Comparison of ENCODE assay signal across 9 mouse cellular contexts in the genomic region with DNA sequence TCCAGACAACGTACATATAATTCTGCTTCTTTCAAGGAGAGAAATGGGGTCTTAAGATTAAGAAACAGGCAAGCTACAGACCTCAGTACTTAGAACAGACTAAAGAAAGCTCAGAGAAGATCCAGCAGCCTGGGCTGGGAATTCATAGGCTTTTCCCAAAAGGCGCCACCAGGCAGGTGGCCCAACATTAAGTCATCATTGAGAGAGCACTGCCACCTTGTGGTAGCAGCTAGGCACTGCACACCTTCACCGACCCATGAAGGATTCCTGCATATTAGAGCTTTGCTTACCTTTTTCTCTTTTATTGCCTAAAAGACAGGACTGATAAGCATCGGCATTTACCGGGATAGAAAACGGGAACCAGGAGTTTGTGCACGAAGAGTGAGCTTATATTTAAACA. TPM values are rescaled to one million over a fixed set of nuclear protein-coding genes. Genes with fewer than 3 reads are reported as not detected.
DNase-seq lines count a peak whose midpoint lies in the region; ATAC-seq lines count a peak whose summit lies in the region.
"Had no signal": no experiment of that assay in that cellular context is flagged by ENCODE, and none has a peak within 500 bp of the region (broad histone marks: within the 10 kb centered on the region; RNA-seq: fewer than 3 reads in every experiment).

No protein-coding gene starts in this region.

- no peak overlapping the region for H3K4me2 ChIP-seq in intestine, embryonic 16.5 days (ENCODE audit: low read depth, low read length)
- H3K4me2 ChIP-seq: embryonic facial prominence, embryonic 13.5 days had no signal

- ATAC-seq in intestine, embryonic 16.5 days, result peak; percentile 60; the same call in 1 of the 2 replicates
- ATAC-seq in monocyte, adult 5-6 weeks (replicated peaks; ENCODE audit: insufficient number of reproducible peaks, low FRiP score, low TSS enrichment, poor library complexity, severe bottlenecking), result peak; percentile 64; the same call in 1 of the 2 replicates

- no peaks in the 10 kb centered on the region for H3K4me1 ChIP-seq in intestine, embryonic 16.5 days (ENCODE audit: control insufficient read depth, insufficient read depth, low read length)
- H3K4me1 ChIP-seq: embryonic facial prominence, embryonic 13.5 days had no signal

- WGBS in intestine, embryonic 16.5 days, result 15% methylated on average over 7 of the region's 7 CpGs

- H3K27ac ChIP-seq in intestine, embryonic 16.5 days (ENCODE audit: low read length), result no peak overlapping the region
- H3K27ac ChIP-seq: embryonic facial prominence, embryonic 13.5 days had no signal

- H3K36me3 ChIP-seq in intestine, embryonic 16.5 days (ENCODE audit: control insufficient read depth, insufficient read depth, low read length), result no peaks in the 10 kb centered on the region
- H3K36me3 ChIP-seq in splenic B cell, adult 2 months (ENCODE audit: control insufficient read depth, insufficient read depth, low read length, poor library complexity, severe bottlenecking), result no peaks in the 10 kb centered on the region
- H3K36me3 ChIP-seq: embryonic facial prominence, embryonic 13.5 days had no signal

- H3K4me3 ChIP-seq in intestine, embryonic 16.5 days (ENCODE audit: low read length), result no peak overlapping the region
- H3K4me3 ChIP-seq: embryonic facial prominence, embryonic 13.5 days had no signal

- DNase-seq in 3134 (ENCODE audit: extremely low read depth, insufficient read length, low spot score), result peak; percentile 16
- DNase-seq in T-cell, adult 2 months (ENCODE audit: low spot score), result peak; percentile 32
- peak; percentile 90 to 91 for DNase-seq in cerebellum, postnatal 14 days
- peak; percentile 69 to 84 for DNase-seq in frontal cortex, postnatal 25 days (ENCODE audit: low spot score in 2 of 2)
- DNase-seq in left cerebral cortex, postnatal 36 days (ENCODE audit: low spot score in 2 of 2), result peak; percentile 75 to 80
- DNase-seq in splenic B cell, adult 2 months (ENCODE audit: low read depth, low spot score), result peak; percentile 68

- H3K9ac ChIP-seq in intestine, embryonic 16.5 days (ENCODE audit: low read depth, low read length), result no peak overlapping the region
- H3K9ac ChIP-seq: embryonic facial prominence, embryonic 13.5 days had no signal

- no peaks in the 10 kb centered on the region for H3K27me3 ChIP-seq in intestine, embryonic 16.5 days (replicated peaks; ENCODE audit: control insufficient read depth, insufficient read depth, low read length)
- H3K27me3 ChIP-seq in splenic B cell, adult 2 months (ENCODE audit: control insufficient read depth, insufficient read depth, low read length, poor library complexity, severe bottlenecking), result no peaks in the 10 kb centered on the region
- H3K27me3 ChIP-seq: embryonic facial prominence, embryonic 13.5 days had no signal

- intact Hi-C loops in left cerebral cortex, postnatal 36 days (cut with DNase I), result loop anchor here (5.0 kb wide), 1 partner anchor 81 kb away; no protein-coding TSS in a partner anchor

- H3K9me3 ChIP-seq in intestine, embryonic 16.5 days (ENCODE audit: control insufficient read depth, low read length), result no peaks in the 10 kb centered on the region
- H3K9me3 ChIP-seq: embryonic facial prominence, embryonic 13.5 days had no signal

RNA-seq across cellular contexts. Expression of a gene that starts 15.5 kb away (rescaled TPM):
- polyA plus RNA-seq in intestine, embryonic 16.5 days (2015; fragmentation: Nextera tagmentation; extraction: Ambion mirVana), result not detected in 2 replicates
- not detected for total RNA-seq in left cerebral cortex, postnatal 36 days (2021)
- not detected in 3 replicates for total RNA-seq in monocyte, adult 5-6 weeks (2017)

RNA-seq across cellular contexts. Expression of a gene that starts 21.4 kb away (rescaled TPM):
- polyA plus RNA-seq in intestine, embryonic 16.5 days (2015; fragmentation: Nextera tagmentation; extraction: Ambion mirVana), result not detected in 2 replicates
- not detected for total RNA-seq in left cerebral cortex, postnatal 36 days (2021)
- not detected in 3 replicates for total RNA-seq in monocyte, adult 5-6 weeks (2017)
- polyA plus RNA-seq: embryonic facial prominence, embryonic 13.5 days had no signal

RNA-seq across cellular contexts. Expression of a gene that starts 34.5 kb away (rescaled TPM):
- not detected in 2 replicates for polyA plus RNA-seq in intestine, embryonic 16.5 days (2015; fragmentation: Nextera tagmentation; extraction: Ambion mirVana)
- total RNA-seq in left cerebral cortex, postnatal 36 days (2021), result not detected
- total RNA-seq in monocyte, adult 5-6 weeks (2017), result not detected in 3 replicates
- polyA plus RNA-seq: embryonic facial prominence, embryonic 13.5 days had no signal

Comparison
In these comparisons a context has a peak if more than half of its experiments do, and no peak if none do; other contexts are left out.
1. DNase-seq: peak in every context shown above with its lines; median percentile 90 in cerebellum, postnatal 14 days; 78 in left cerebral cortex, postnatal 36 days; 76 in frontal cortex, postnatal 25 days; 68 in splenic B cell, adult 2 months; 32 in T-cell, adult 2 months; 16 in 3134.